Mouse (Mus musculus): ENCODE measurements around the gene Ranbp9.

DNA sequence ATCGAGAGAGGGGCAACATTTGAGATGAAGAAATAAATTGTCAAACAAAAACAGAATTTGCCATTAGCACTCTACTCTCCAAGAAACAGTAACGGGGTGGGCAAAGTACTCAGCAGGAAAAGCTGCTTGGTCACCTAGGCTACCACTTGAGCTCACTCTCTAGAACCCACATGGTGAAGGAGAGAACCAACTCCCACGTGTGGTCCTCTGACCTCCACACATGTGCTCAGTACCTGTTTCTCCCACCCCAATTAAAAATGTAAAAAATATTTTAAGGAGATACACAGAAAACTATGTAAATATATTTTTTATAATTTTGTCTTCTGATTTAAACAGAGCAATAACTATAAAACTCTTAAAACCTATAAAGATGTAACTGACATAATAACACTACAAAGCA lies 33.4 kb downstream of the Ranbp9 start:
- TF ChIP-seq EP300 (IDR thresholded peaks at IDR 0.05) (no peak), CTCF (IDR thresholded peaks at IDR 0.05) (no peak)
